Mouse (Mus musculus): ENCODE results near the gene Tram2. TPM values are rescaled to one million over a fixed set of nuclear protein-coding genes. Genes with fewer than 3 reads are reported as not detected.
A peak's percentile ranks its signal among the peaks of the same experiment; 100 is the strongest.

The Tram2 gene
- total RNA-seq, 2 experiments from 2014 or later = 1.9 to 2.3 TPM

GRCm38 (mm10) chr1:20974341-20975135, 104.5 kb downstream of the Tram2 start:
- no peak for DNase-seq (ENCODE audit: low spot score in 2 of 2)

DNA sequence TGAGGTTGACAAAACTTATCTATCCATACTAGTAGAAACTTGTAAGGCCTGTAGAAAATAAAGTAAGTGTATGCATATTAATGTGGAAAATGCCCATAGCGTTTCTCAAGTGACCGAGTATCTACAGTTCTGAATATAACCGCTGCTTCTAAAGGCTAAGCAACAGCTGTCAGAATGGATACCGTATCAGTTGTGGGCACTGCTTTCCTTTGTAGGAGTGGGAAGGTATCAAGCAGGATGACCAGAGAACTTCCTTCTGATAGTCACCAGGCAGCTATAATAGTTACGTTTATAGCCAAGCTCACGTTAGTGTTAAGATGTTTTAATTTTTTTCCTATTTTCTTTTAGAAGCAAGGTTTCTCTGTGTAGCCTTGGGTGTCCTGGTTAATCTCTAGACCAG, 105.6 kb downstream of the Tram2 start:
- no peak for DNase-seq (ENCODE audit: low spot score in 2 of 2)

- DNase-seq (ENCODE audit: low spot score in 2 of 2) = no peak
Observed at GRCm38 (mm10) chr1:20969642-20970041, 109.4 kb downstream of the Tram2 start.

GRCm38 (mm10) chr1:20954876-20955275, 124.2 kb downstream of the Tram2 start:
- no peak for DNase-seq (ENCODE audit: low spot score in 2 of 2)

- no peak for DNase-seq (ENCODE audit: low spot score in 2 of 2)
Observed at GRCm38 (mm10) chr1:20951799-20952198, 127.2 kb downstream of the Tram2 start.

GRCm38 (mm10) chr1:20951300-20951763, 127.7 kb downstream of the Tram2 start, which contains the start of gene Efhc1:
Gene Efhc1, plus strand, starts transcription at chr1:20951626.
- peak; percentile 89 to 95 for DNase-seq (ENCODE audit: low spot score in 2 of 2)

Other genes starting within 250 kb of the Tram2 start
- gene Paqr8, start 188.6 kb downstream of the Tram2 start, total RNA-seq (2021) = 100 to 1,000 TPM; 153 to 156 TPM
- 1 to 10 TPM; 2.2 to 2.7 TPM for gene Efhc1, start 127.6 kb downstream of the Tram2 start, total RNA-seq (2021)
- gene Tmem14a, start 139.3 kb upstream of the Tram2 start, total RNA-seq (2021) = 10 to 100 TPM; 20.8 to 21.9 TPM
- 1 to 10 TPM in 1 of 2 experiments, under 1 TPM in 1; 0.53 to 1.6 TPM for gene Gsta3, start 161.4 kb upstream of the Tram2 start, total RNA-seq (2021)